Mouse (Mus musculus) G1E (cell line): Measurements from ENCODE around the gene Ssh2.

Experiments used
- CTCF ChIP-seq: IDR thresholded peaks from 2 replicates; pipeline ENCODE4 v1.5.1; 2012; ENCODE audit warnings: low read depth, low read length, inconsistent platforms, mixed read lengths
- GATA1 ChIP-seq: IDR thresholded peaks from 2 replicates; pipeline ENCODE4 v1.6.1; 2012; ENCODE audit warnings: borderline replicate concordance, low read length, inconsistent platforms, mixed read lengths

- TF ChIP-seq CTCF (no peak), GATA1 (no peak)
Observed at GRCm38 (mm10) chr11:77456866-77457265, 240.8 kb downstream of the Ssh2 start.
